Mouse (Mus musculus) embryonic fibroblast, embryonic 13.5 days (primary cell): ENCODE measurements around the gene Ttf2.

Experiments
- CTCF ChIP-seq: IDR thresholded peaks from 2 replicates; pipeline ENCODE4 v1.5.1; 2011; ENCODE audit warnings: mild to moderate bottlenecking, control low read depth, low read length, moderate library complexity, borderline replicate concordance; ENCODE audit not compliant: insufficient read depth
- POLR2A ChIP-seq: IDR thresholded peaks from 2 replicates; pipeline ENCODE4 v1.6.1; 2011; ENCODE audit warnings: low read depth, mild to moderate bottlenecking, control low read depth, low read length, moderate library complexity

DNA sequence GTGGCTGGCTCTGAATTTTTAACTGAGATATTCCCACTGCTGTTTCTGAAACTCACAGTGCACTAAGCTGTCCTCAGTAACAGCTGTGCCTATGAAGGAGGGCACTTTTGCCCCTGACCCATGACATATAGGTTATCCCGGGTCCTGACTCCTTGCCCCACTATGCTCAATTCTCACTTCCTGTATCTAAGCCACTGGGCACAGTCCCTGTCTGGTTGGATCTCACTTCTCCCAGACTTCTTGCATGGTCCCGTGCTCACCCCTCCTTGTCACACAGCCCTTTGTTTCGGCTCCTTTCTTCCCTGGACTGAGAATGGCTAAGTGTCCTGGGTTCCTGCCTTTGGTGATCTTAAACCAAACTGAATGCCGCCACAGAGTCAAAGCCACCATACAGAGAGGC, 24.8 kb upstream of the Ttf2 start:
- TF ChIP-seq POLR2A (no peak), CTCF (no peak)
